Comparison of ENCODE assay signal across 8 mouse cellular contexts in genomic region chr9:72663534-72663918, GRCm38 (mm10). TPM values are rescaled to one million over a fixed set of nuclear protein-coding genes. Genes with fewer than 3 reads are reported as not detected.
DNase-seq lines count a peak whose midpoint lies in the region; ATAC-seq and TF ChIP-seq lines count a peak whose summit lies in the region.

No protein-coding gene starts in this region.

- H3K9ac ChIP-seq in embryonic facial prominence, embryonic 15.5 days, result peak overlapping the region; percentile 100
- peak overlapping the region; percentile 93 for H3K9ac ChIP-seq in intestine, postnatal 0 days (ENCODE audit: low read depth, low read length)
- H3K9ac ChIP-seq in neural tube, embryonic 14.5 days (replicated peaks; ENCODE audit: low read depth, low read length), result peak overlapping the region; percentile 98

- H3K4me3 ChIP-seq in lung, adult 2 months (replicated peaks; ENCODE audit: extremely low read depth, low read depth, low read length), result peak overlapping the region; percentile 99
- H3K4me3 ChIP-seq in embryonic facial prominence, embryonic 15.5 days (replicated peaks), result peak overlapping the region; percentile 91
- H3K4me3 ChIP-seq in intestine, postnatal 0 days (ENCODE audit: low read depth, low read length), result peak overlapping the region; percentile 93
- H3K4me3 ChIP-seq in neural tube, embryonic 14.5 days (ENCODE audit: low read depth, low read length), result peak overlapping the region; percentile 90

- peaks cover 30% of the 10 kb centered on the region for H3K36me3 ChIP-seq in embryonic facial prominence, embryonic 15.5 days
- H3K36me3 ChIP-seq in intestine, postnatal 0 days (ENCODE audit: control insufficient read depth, insufficient read depth), result peaks cover 17% of the 10 kb centered on the region; the same call in 1 of the 2 replicates
- H3K36me3 ChIP-seq in neural tube, embryonic 14.5 days (ENCODE audit: control insufficient read depth, insufficient read depth, low read length), result no peaks in the 10 kb centered on the region; the same call in 1 of the 2 replicates

- no peak for ATAC-seq in embryonic facial prominence, embryonic 15.5 days (ENCODE audit: insufficient number of reproducible peaks, low FRiP score, low TSS enrichment, low read depth)
- no peak for ATAC-seq in intestine, postnatal 0 days
- no peak for ATAC-seq in neural tube, embryonic 14.5 days (ENCODE audit: low read depth)

- 12% methylated on average over 10 of the region's 10 CpGs for WGBS in lung, adult 2 months
- 4% methylated on average over 10 of the region's 10 CpGs for WGBS in embryonic facial prominence, embryonic 15.5 days
- 2% methylated on average over 10 of the region's 10 CpGs for WGBS in intestine, postnatal 0 days
- 8% methylated on average over 10 of the region's 10 CpGs for WGBS in neural tube, embryonic 14.5 days

- H3K4me1 ChIP-seq in lung, adult 2 months (ENCODE audit: control insufficient read depth, insufficient read depth, low read length), result peaks cover 20% of the 10 kb centered on the region
- H3K4me1 ChIP-seq in embryonic facial prominence, embryonic 15.5 days, result peaks cover 37% of the 10 kb centered on the region
- H3K4me1 ChIP-seq in intestine, postnatal 0 days (replicated peaks; ENCODE audit: control insufficient read depth, insufficient read depth, low read length), result 0 out of 2 replicates have a peak, but pooled peaks cover 3% of the 10 kb centered on the region
- peaks cover 34% of the 10 kb centered on the region for H3K4me1 ChIP-seq in neural tube, embryonic 14.5 days (ENCODE audit: control insufficient read depth, insufficient read depth, low read length)

- no peak for TF ChIP-seq POLR2A in lung, adult 2 months (IDR thresholded peaks at IDR 0.05; ENCODE audit: borderline replicate concordance, extremely low read depth, low read depth, low read length)

- no peak for DNase-seq in lung, adult 2 months
- DNase-seq in lung, postnatal 10 days, result no peak
- DNase-seq in thymus, postnatal 36 days, result no peak
- no peak for DNase-seq in adrenal gland, adult 2 months
- no peak for DNase-seq in urinary bladder, postnatal 10 days (ENCODE audit: low spot score)

- TF ChIP-seq CTCF in lung, adult 2 months (IDR thresholded peaks at IDR 0.05; ENCODE audit: insufficient read depth, low read length), result no peak
- no peak for TF ChIP-seq CTCF in intestine, postnatal 0 days (IDR thresholded peaks at IDR 0.05; ENCODE audit: low read depth)

- H3K27ac ChIP-seq in embryonic facial prominence, embryonic 15.5 days (replicated peaks), result peak overlapping the region; percentile 99
- H3K27ac ChIP-seq in intestine, postnatal 0 days (ENCODE audit: low read depth, low read length), result peak overlapping the region; percentile 99; the same call in 1 of the 2 replicates
- H3K27ac ChIP-seq in neural tube, embryonic 14.5 days (ENCODE audit: low read depth, low read length), result peak overlapping the region; percentile 99

- peak overlapping the region; percentile 74 for H3K4me2 ChIP-seq in embryonic facial prominence, embryonic 15.5 days (replicated peaks)
- H3K4me2 ChIP-seq in intestine, postnatal 0 days (replicated peaks; ENCODE audit: low read depth), result peak overlapping the region; percentile 79
- peak overlapping the region; percentile 87 for H3K4me2 ChIP-seq in neural tube, embryonic 14.5 days (ENCODE audit: low read depth, low read length)

- no peaks in the 10 kb centered on the region for H3K9me3 ChIP-seq in embryonic facial prominence, embryonic 15.5 days (replicated peaks)
- no peaks in the 10 kb centered on the region for H3K9me3 ChIP-seq in intestine, postnatal 0 days (ENCODE audit: control insufficient read depth)
- no peaks in the 10 kb centered on the region for H3K9me3 ChIP-seq in neural tube, embryonic 14.5 days (ENCODE audit: control insufficient read depth, low read length)

- H3K27me3 ChIP-seq in embryonic facial prominence, embryonic 15.5 days, result no peaks in the 10 kb centered on the region
- no peaks in the 10 kb centered on the region for H3K27me3 ChIP-seq in intestine, postnatal 0 days (replicated peaks; ENCODE audit: control insufficient read depth, insufficient read depth, low read length)
- no peaks in the 10 kb centered on the region for H3K27me3 ChIP-seq in neural tube, embryonic 14.5 days (ENCODE audit: control insufficient read depth, insufficient read depth, low read length)

RNA-seq across cellular contexts. Expression of gene Nedd4, which starts 1.4 kb away (rescaled TPM):
- 98.5 and 165 TPM in 2 replicates for polyA plus RNA-seq in lung, adult 2 months (2012; rRNA removed)
- 541 and 546 TPM in 2 replicates for polyA plus RNA-seq in embryonic facial prominence, embryonic 15.5 days (2015; fragmentation: Nextera tagmentation; extraction: Ambion mirVana)
- 142 and 160 TPM in 2 replicates for polyA plus RNA-seq in intestine, postnatal 0 days (2015; fragmentation: Nextera tagmentation; extraction: Ambion mirVana)
- 439 and 545 TPM in 2 replicates for polyA plus RNA-seq in neural tube, embryonic 14.5 days (2014; fragmentation: Nextera tagmentation; extraction: Ambion mirVana)
- 100 to 1,000 TPM; 393 to 436 TPM for total RNA-seq in adrenal gland, adult 2 months (2021)
- 139 and 169 TPM in 2 replicates for polyA plus RNA-seq in adrenal gland, adult 2 months (2012; rRNA removed)
